Mouse (Mus musculus): ENCODE data around the gene Irs2.

The Irs2 gene

DNA sequence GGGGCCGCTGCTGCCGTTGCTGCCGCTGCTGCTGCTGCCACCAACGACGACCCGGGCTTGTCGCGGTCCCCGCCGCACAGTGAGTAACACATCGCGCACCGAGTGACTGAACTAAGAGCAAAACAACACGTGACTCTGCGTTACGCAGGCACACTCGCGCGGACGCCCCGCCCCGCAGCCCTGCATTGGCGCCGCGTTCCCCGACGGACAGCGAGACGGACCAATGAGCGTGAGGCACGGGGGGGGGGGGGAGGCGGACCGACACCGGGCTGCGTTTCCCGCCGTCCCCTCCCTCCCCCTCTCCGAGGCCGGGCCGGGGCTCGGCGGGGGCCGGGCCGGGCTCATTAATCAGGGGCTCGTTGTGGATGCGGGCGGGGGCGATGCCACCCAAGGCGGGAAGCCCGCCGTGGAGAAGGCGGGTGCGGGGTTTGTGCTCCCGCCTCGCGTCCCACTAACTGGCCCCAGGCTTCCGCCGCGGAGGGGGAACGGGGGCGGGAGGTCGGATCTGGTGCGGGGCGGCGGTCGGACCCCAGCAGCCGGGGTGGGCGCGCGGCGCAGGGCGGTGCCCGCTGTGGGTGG is 673 bp upstream of the Irs2 start:
- peak; percentile 98 for DNase-seq

DNA sequence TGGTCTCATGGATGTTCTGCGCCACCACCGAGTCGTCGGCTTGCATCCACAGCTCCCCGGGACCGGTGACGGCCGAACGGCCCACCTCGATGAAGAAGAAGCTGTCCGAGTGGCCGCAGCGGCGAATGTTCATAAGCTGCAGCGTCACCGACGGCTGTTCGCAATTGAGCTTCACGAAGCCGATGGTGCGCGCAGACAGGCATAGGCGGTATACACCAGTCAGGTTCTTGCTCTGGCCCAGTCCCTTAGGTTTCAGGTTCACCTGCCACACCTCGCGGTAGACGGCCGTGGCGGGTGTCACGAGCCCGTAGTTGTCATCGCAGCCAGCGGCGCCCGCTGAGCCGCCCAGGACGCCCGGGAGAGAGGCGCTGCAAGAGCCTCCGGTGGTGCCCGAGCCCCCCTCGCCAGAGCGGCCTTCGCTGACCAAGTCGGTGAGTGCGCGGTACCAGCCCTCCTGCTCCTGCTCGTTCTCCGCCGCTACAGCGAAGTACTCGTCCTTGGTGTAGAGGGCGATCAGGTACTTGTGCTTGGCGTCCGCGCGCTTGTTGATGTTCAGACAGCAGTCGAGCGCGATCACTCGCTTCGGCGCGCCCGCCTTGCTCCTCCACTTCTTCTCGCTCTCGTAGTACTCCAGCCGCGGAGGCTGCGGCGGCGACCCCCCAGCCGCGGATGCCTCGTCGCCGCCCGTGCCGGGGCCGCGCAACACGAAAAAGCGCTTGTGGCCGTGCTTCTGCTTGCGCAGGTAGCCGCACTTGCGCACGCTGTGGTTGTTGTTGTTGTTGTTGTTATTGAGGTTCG is 478 bp downstream of the Irs2 start:
- peak; percentile 78 for DNase-seq

DNA sequence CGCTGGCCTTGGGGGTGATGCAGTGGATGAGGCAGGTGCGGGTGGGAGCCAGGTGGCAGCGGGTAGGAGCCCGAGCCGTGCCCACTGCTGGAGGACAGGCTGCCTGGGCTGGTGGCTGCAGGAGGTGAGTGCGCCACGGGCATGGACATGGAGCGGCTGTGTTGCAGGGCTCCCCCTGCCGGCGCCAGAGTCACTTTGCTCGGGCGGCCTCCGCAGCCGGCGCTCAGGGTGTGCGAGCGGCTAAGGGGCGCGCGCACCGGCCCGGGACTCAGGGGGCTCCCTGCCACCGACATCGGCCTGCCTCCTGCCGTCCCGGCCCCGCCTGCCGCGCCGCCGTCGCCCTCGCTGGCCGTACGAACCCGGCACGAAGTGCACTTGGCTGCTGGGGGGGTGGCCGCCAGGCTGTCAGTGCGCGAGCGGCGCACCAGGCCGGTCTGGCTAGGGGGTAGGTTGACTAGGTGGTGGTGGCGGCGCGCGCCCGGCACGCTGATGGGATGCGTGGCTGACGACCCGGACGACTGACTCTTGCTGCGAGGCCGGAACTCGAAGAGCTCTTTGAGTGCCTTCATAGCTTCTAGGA is 1.2 kb downstream of the Irs2 start:
- peak; percentile 93 for DNase-seq

DNA sequence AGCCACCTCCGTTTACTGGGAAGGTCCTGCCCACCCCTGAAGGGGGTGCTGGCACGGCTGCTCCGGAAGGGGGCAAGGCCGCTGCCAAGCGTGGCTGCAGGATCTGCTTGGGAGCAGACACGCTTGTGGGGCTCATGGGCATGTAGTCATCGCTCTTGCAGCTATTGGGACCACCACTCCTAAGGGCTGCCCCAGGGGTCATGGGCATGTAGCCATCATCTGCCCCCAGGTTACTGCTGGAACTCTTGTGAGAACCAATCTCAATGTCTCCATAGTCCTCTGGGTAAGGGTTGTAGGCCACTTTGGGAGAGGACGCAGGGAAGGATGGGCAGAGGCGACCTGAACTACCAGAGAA is 2.0 kb downstream of the Irs2 start:
- no peak for DNase-seq

DNA sequence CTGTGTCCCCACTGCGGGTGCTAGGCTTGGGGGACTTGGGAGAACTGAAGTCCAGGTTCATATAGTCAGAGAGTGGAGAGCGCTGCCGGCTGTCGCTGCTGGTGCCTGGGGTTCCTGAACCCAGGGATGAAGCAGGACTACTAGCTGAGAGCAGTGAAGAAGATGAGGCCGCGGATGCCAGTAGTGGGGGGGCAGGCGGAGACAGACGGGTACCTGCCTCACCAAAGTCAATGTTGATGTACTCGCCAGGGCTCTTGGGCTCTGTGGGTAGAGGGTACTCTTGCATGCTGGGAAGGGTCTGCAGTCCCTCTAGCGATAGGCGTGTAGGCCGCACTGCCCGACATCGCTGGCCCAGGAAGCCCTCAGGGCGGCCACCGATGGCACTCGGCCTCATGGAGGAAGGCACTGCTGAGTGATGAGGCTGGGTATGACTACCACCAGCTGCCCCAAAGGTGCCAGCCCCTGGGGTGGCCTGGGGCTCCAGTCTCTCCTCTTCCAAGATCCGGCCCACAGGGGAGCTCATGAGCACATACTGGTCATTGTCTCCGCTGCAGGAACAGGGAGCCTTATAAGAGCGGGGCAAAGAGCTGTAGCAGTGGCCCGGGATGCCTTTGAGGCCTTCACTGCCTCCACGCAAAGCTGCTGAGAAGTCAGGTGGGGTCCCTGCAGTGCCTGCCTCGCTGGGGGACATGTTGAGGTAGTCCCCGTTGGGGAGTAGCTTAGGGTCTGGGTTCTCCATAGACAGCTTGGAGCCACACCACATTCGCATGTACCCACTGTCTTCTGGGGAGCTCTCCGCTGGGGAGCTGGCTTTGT is 2.6 kb downstream of the Irs2 start:
- no peak for DNase-seq

DNA sequence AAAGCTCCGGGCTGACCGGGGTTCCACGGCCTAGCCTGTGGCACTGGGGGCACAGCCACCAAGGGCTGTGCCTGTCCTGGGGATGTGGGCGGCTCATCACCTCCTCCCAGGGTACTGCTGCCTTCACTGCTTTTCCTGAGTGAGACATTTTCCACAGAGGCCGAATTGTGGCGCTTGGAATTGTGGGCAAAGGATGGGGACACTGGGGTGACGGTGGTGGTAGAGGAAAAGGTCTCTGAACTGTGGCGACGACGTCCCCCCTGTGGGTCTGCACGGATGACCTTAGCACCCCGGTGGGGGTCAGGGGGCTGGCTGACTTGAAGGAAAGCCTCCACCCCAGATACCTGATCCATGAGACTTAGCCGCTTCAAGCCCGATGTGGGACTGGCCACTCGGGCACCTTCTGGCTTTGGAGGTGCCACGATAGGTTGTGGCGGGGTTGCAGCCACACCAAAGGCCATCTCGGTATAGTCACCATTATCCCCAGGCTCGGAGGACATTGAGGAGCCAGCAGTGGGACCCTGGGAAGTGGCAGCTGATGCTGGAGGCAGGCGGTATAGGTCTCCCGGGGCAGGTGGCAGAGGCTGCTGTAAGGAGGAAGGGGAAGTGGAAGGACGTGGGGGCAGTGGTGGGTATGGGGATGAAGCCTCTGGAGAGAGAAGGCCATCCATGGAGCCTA is 3.3 kb downstream of the Irs2 start:
- no peak for DNase-seq

DNA sequence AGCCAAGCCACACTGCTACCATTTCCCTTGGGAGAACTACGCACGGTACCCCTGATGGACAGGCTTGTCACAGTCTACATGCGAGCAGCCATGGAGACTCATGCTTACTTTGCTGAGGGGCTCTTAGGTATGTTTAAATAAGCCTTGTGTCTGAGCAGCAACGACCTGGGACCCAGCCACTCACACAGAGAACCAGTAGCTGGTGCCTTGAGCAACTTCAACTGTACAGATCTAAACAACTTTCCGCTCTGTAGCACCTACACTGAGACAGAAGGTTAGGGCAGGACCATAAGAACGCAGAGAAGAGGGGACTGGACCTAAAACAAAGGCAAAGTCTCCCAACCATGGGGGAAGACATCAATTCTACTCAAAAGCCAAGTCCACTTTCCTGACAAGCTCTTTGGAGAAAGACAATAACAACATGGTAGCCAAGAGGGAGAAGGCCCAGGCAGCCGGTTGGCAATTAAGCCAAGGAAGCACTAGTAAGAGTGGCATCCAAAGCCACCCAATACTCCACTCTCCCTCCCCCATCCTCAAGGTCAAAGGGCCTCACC is 4.3 kb downstream of the Irs2 start:
- peak; percentile 37 for DNase-seq

DNA sequence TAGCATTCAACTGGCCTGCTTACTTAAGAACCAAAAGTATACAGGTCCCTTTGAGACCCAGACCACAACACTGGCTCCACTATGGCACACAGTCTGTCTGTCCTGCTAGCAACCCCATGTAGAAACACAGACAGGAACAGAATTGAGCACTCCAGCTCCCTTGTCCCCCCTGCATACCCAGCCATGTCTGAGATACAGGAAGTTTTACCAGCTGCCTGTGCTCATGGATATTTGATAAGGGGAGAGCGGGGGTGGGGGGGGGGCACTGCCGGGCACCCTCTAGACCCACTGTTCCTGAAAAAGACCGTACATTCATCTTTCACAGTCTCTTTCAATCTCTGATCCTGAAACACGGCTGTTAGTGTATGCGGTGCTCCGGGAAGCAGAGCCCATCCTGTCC is 5.0 kb downstream of the Irs2 start:
- DNase-seq: no peak

DNA sequence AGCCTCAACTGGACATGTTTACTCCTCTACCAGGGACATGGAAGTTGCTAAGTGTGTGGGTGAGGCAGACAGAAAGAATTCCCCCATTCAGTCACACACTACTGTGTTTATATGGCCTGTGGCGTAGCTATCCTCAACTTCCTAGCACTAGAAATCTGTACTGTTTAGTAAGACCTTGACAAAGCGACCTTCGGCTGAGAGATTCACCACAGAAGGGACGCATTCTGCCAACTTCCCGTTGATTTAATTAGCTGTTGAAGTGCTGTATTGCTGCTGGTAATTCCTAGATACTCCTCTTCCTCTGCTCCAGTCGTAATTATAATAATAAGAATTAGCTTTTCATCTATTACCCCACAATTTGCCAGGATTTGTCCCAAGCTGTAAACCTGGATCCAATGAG is 5.4 kb downstream of the Irs2 start:
- DNase-seq: no peak

DNA sequence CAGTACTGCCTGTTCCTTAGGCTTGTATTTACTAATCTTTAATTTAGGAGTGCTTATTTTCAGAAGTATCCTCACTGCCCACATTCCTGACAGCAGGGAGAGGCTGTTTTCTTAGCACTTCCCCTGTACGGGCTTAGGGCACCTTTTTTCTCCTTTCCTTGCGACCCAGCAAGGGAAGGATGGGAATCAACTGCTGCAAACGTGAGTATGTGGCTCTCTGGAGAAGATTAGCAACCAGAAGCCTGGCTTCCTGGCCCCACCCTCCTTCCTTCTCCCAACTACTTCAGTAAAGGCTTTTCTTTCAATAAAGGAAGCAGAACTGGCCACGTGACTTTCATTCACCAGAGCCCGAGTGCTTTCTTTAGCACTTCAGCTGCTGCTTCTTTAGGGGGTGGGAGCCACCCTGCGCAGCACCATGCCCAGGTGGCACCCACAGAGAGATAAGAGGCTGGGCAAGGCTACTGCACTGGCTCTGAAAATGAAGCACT is 7.2 kb downstream of the Irs2 start:
- DNase-seq: no peak

DNA sequence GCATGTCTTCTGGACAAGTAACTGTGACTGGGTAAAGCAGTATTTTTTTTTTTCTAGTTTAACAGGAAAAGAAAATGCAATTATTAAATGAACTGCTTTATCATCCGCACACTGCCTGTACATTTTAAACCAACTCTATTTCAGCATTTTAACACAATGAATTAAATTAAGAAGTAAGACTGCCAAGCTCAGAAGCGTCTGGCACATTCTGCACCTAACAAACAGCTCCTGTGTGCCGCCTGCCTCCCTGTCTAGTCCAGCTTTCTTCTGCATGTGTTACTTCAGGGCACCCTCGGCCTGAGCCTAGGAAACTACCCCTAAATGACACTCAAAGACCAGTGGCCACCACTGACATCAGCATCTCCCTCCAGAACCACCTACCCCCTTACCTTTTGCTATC is 8.7 kb downstream of the Irs2 start:
- no peak for DNase-seq

DNA sequence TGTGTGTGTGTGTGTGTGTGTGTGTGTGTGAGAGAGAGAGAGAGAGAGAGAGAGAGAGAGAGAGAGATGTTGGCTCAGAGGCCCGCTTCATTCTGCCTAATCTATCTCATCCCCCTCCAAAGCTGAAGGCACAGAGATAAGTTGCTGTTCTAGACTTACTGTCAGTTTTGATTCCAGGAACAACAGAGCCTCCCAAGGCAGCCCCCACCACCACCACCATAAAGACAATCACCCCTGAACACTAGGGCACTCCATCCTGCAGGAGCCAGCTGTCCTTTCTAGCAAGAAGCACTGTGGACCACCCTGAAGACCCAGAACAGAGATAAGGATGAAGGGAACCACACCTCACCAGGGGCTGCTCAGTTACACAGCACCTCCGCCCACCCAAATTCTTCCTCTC is 12.0 kb downstream of the Irs2 start:
- DNase-seq: no peak

DNA sequence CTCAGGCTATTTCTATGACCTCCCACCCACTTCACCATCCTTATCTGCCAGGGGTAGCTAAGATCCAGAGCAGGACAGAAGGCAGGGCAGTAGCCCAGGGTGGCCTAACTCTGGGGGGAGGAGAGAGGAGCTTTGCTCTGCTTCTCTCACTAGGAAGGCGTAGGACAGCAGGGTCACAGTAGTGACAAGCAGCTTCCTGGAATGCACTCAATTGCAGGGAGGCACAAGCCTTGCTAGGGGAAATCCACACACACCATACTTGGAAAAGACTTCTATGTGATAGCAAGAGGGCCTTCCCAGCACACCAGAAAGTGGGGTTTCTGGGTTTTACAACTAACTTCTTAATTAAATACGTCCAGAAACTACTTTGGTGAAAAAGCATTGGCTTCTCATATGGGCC is 12.5 kb downstream of the Irs2 start:
- DNase-seq: no peak

DNA sequence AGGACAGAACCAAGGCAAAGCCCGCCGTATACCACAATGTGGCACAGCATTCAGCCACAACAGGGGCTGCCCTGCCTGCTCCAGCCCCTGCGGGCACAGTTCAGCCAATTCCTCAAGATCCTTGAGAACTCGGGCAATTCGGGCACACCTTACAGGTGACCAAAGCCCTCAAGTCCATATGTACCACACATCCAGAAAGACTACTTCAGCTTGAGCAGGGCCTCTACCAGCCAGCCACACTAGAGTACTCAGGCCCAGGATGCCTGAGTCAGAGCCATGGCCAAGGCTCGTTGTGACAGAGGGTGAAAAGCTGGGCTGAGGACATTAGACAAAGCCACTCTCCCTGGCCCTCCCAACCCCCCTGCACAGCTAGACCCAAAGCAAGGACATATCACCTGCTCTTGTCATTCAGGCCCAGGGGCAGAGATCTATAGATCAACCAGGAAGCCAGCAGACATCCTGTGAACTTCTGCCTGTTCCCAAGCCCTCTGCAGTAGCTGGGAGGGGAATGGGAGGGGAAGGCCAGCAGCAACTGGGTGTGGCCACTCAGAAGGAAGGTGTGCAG is 13.8 kb downstream of the Irs2 start:
- DNase-seq: no peak

DNA sequence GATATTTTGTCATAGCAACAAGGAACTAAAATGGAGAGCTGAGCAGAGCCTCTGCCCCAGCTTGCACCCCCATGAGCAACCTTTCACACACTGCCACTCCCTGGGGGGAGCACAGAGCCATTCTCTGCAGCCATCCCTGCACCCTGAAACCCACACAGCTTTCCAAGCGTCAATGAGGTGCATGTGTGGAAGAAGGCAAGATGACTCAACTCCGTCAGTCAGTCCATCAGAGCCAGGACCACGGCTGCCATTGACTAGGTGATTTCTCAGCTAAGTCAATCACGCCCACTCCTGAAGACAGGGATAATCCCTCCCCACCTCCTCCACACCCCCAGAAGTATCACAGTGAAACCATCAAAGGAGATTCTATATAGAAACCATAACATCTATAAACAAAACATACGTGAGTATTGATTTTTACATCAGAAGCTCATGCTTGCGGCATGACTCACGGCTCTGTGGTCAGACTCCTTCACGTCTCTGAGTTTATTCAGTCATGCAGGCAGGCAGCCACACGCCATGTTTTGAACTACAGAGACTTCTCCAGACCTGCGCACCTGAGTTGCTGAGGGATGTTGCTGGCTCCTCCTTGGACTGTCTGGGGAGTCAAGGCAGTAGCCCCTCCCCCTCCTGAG is 14.6 kb downstream of the Irs2 start:
- DNase-seq: no peak

DNA sequence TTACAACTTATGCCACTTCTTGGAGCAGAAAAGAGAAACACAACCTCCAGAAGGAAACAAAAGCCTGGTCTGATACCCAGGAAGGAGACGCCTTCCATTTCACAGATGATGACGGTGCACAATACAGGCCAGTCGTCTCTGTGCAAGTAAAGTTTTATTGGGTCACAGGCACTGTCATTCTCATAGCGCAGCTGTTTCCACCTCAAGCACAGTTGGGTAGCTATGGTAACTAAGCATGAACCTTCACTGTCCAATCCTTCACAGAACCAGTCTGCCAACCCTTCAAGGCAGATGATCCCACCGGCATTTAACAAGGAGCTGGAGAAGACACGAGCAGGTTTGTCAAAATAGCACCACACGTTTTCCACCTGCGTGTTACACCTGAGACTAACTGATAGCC is 16.2 kb downstream of the Irs2 start:
- DNase-seq: no peak

DNA sequence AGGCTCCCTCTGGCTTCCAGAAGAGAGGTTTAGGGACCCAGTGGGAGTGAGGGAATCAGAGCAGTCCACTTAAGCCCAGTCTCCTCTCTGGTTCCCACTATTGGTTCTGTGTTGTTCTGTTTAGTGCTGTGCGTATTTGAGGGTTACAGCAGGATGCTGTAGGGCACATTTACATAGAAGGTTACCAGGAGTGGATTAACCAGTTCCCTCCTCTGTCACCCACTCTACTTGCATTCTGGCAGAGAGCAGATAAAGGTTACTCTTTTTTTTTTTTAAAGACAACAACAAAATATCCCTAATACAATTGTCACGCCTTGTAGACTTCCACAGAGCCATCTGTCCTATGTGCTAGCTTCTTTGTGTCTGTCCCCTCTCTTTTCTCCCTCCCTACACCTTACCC is 16.9 kb downstream of the Irs2 start:
- no peak for DNase-seq

DNA sequence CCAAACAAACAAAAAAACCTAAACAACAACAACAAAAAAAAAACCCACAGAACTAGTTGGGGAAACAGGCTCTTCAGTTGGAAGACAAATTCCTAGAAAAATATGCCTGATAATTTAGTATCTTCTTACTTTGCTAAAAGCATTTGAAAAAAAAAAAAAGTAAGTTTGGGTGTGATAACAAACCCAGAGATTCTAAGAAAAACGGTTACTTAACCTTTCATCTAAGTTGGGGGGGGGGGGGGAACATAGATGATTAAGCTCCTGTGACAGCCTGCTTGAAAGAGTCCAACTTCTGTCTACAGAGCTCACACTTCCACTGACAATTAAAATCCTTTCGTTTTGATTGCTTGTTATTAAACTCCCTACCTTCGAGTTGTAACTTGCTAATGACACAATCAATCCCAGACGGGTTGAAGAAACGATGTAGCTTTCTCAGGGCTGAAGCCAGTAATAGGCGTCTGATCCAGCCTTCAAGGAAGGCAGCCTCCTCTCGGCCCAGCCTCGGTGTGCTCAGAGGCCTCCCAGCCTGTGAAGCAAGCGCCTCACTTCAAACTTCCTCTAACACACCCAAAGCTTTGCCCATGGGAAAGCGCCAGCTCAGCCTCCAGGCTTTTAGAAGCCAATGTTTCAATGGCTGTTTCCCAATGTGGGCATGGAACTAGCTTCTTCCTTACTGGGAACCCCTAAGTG is 17.7 kb downstream of the Irs2 start:
- no peak for DNase-seq

DNA sequence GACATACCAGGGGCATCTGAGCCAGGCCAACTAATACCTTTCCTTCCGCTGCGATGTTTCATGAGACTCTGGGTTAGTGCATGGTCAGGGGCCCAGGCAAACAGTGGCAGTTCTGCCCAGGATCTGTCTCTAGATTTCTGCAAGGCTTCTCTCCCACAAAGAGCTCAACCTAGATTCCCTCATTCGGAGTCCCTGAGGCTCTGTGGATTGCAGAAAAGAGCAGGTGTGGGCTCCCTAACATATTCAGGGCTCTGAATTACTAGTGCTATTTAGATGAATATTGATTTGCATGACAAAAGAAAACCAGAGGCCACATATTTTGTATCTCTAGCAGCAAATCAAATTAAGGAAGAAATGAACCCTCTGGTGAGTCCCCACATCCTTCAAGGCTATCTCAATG is 18.3 kb downstream of the Irs2 start:
- DNase-seq: no peak

DNA sequence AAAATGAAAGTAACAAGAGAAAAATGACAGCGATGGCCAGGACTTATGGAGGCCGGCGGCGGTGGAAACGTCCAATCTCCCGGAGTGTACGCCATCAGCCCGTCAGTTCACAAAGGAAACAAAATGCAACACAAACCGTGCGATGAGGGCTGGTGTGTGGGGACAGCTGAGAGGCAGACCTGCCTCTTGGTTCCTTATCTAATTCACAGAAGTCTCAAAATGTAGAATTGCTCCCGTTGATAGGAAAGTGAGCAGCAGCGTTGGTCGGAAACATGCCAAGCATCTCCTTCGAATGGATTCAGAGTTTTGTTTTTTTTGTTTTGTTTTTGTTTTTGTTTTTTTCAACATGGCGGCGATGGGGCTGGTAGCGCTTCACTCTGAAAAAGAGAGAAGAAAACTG is 21.6 kb downstream of the Irs2 start:
- DNase-seq: no peak

DNA sequence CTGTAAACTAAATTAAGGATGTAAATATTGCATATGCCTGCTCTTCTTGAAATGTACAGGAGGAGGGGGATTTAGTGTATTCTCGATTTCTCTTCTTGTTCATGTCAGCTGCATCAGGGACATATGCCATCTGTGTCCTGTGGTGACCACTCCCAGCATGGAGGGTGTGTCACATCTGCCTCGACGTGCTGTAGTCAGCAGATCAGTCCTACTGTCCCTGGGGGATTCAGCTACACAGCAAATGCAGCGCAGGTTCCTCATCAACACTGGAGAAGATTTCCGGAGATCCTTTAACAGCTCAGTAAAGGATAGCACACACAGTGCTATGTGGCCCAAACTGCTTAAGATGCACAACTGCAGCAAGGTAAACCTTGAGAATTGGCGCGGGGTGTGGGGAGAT is 23.2 kb downstream of the Irs2 start:
- no peak for DNase-seq

Data from kidney, adult 18-20 months (tissue).